Mouse (Mus musculus) cerebellum, adult 9-11 months (tissue): ENCODE results near the gene Hjurp.

ENCODE experiments used
- DNase-seq: peaks from one replicate; pipeline ENCODE4 v3.0.0; 2022

The Hjurp gene

GRCm38 (mm10) chr1:88279111-88280005, 1.9 kb upstream of the Hjurp start:
- no peak for DNase-seq

GRCm38 (mm10) chr1:88277818-88278511, 532 bp upstream of the Hjurp start:
- peak; percentile 60 for DNase-seq

GRCm38 (mm10) chr1:88276524-88277097, 822 bp downstream of the Hjurp start:
- no peak for DNase-seq

GRCm38 (mm10) chr1:88275698-88276523, 1.5 kb downstream of the Hjurp start:
- DNase-seq = peak; percentile 47

GRCm38 (mm10) chr1:88275078-88275680, 2.3 kb downstream of the Hjurp start:
- DNase-seq = no peak

- DNase-seq = peak; percentile 52
Observed at GRCm38 (mm10) chr1:88274371-88275077, 2.9 kb downstream of the Hjurp start.

GRCm38 (mm10) chr1:88273832-88274231, 3.6 kb downstream of the Hjurp start:
- no peak for DNase-seq

- DNase-seq = no peak
Observed at GRCm38 (mm10) chr1:88273326-88273725, 4.1 kb downstream of the Hjurp start.

- no peak for DNase-seq
Observed at GRCm38 (mm10) chr1:88272851-88273250, 4.6 kb downstream of the Hjurp start.

GRCm38 (mm10) chr1:88269539-88270309, 7.7 kb downstream of the Hjurp start:
- no peak for DNase-seq

GRCm38 (mm10) chr1:88268070-88268469, 9.4 kb downstream of the Hjurp start:
- DNase-seq = no peak

GRCm38 (mm10) chr1:88267489-88267888, 9.9 kb downstream of the Hjurp start:
- no peak for DNase-seq

GRCm38 (mm10) chr1:88266123-88266522, 11.3 kb downstream of the Hjurp start:
- DNase-seq = no peak

- DNase-seq = no peak
Observed at GRCm38 (mm10) chr1:88264869-88265240, 12.6 kb downstream of the Hjurp start.

- no peak for DNase-seq
Observed at GRCm38 (mm10) chr1:88264237-88264868, 13.1 kb downstream of the Hjurp start.

GRCm38 (mm10) chr1:88263778-88264177, 13.7 kb downstream of the Hjurp start:
- no peak for DNase-seq

- no peak for DNase-seq
Observed at GRCm38 (mm10) chr1:88262961-88263360, 14.5 kb downstream of the Hjurp start.

GRCm38 (mm10) chr1:88262255-88262654, 15.2 kb downstream of the Hjurp start:
- DNase-seq = no peak

GRCm38 (mm10) chr1:88261706-88262105, 15.7 kb downstream of the Hjurp start:
- DNase-seq = no peak

- no peak for DNase-seq
Observed at GRCm38 (mm10) chr1:88260604-88261377, 16.6 kb downstream of the Hjurp start.
